Mouse (Mus musculus): ENCODE data around the gene Ttc39d. TPM values are rescaled to one million over a fixed set of nuclear protein-coding genes. Genes with fewer than 3 reads are reported as not detected.

Ttc39d gene
- polyA plus RNA-seq, 1 experiment from 2014 or later = 0.10 TPM

DNA sequence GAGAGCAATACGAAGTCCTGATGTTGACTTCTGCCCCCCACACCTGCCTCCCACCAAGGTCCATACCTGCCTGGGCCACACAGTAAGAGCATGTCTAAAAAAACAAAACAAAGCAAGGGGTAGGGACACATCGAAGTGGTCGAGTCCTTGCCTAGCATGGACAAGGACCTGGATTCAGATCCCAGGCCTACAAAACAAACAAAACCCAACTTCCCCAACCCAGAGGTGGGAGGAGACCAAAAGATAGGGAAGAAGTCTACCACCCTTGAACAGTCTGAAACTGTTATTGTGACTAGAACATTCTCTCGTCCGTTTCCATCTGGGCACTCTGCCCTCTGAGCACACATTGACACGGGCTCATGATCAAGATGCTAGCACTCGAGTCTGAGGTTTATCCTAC is 27.1 kb downstream of the Ttc39d start:
- WGBS = 80% methylated on average over 7 of the region's 7 CpGs
- no peak for ATAC-seq (ENCODE audit: insufficient read depth, low FRiP score)
- H3K27me3 ChIP-seq (ENCODE audit: control insufficient read depth, insufficient read depth, low read length) = no peaks in the 10 kb centered on the region
- H3K4me3 ChIP-seq (replicated peaks; ENCODE audit: low read length) = no peak overlapping the region
- H3K9me3 ChIP-seq (replicated peaks; ENCODE audit: control insufficient read depth, low read length) = no peaks in the 10 kb centered on the region
- no peak overlapping the region for H3K9ac ChIP-seq (ENCODE audit: low read length)
- H3K27ac ChIP-seq (ENCODE audit: low read length) = no peak overlapping the region
- H3K36me3 ChIP-seq (ENCODE audit: control insufficient read depth, insufficient read depth, low read length) = no peaks in the 10 kb centered on the region
- no peak overlapping the region for H3K4me2 ChIP-seq (ENCODE audit: low read depth, low read length)
- H3K4me1 ChIP-seq (ENCODE audit: control insufficient read depth, insufficient read depth, low read length) = no peaks in the 10 kb centered on the region

DNA sequence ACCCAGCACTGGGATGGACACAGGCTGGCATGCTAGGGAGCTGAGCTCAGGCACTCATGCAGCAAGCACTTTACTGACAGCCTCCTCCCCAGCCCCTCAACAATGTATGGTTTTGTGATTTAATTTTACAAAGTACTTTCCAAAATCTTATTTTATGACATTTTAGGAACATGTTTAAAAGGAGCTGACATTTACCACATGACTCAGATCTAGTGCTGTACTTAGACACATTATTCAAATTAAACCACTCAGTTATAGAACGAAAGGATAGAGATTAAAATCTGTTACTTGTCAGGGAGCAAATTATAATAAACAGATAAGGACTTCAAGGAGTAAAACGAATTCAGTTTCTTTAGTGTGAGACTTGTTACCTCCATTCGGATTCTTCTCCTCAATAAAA is 28.2 kb downstream of the Ttc39d start:
- 72% methylated on average over 3 of the region's 3 CpGs for WGBS
- ATAC-seq (ENCODE audit: insufficient read depth, low FRiP score) = no peak
- Histone ChIP-seq H3K9me3 (replicated peaks; ENCODE audit: control insufficient read depth, low read length) (no peaks in the 10 kb centered on the region), H3K27ac (ENCODE audit: low read length) (no peak overlapping the region), H3K36me3 (ENCODE audit: control insufficient read depth, insufficient read depth, low read length) (peaks cover 3% of the 10 kb centered on the region; the same call in 1 of the 2 replicates), H3K4me3 (replicated peaks; ENCODE audit: low read length) (no peak overlapping the region), H3K4me2 (ENCODE audit: low read depth, low read length) (no peak overlapping the region), H3K27me3 (ENCODE audit: control insufficient read depth, insufficient read depth, low read length) (no peaks in the 10 kb centered on the region), H3K9ac (ENCODE audit: low read length) (no peak overlapping the region), H3K4me1 (ENCODE audit: control insufficient read depth, insufficient read depth, low read length) (no peaks in the 10 kb centered on the region)

DNA sequence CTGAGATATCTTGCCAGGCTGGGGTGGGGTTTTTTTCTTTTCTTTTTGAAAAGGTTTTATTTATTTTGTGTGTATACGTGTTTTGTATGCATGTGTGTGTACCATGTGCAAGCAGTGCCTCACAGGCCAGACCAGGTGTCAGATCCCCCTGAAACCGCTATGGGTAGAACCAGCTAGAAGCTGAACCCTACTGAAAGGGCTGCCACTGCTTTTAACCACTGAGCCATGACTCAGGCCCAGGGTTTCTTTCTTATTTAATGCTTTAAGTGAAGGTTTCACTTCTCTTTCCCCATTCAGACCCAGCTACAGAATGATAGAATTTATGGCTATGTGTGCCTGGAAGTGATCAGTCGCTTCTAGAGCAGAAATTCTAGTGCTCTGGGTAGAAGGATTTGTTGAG is 29.5 kb downstream of the Ttc39d start:
- no peak for ATAC-seq (ENCODE audit: insufficient read depth, low FRiP score)
- Histone ChIP-seq H3K9me3 (replicated peaks; ENCODE audit: control insufficient read depth, low read length) (no peaks in the 10 kb centered on the region), H3K36me3 (ENCODE audit: control insufficient read depth, insufficient read depth, low read length) (peaks cover 11% of the 10 kb centered on the region), H3K27ac (ENCODE audit: low read length) (no peak overlapping the region), H3K4me1 (ENCODE audit: control insufficient read depth, insufficient read depth, low read length) (no peaks in the 10 kb centered on the region), H3K4me2 (ENCODE audit: low read depth, low read length) (no peak overlapping the region), H3K9ac (ENCODE audit: low read length) (no peak overlapping the region), H3K27me3 (ENCODE audit: control insufficient read depth, insufficient read depth, low read length) (no peaks in the 10 kb centered on the region), H3K4me3 (replicated peaks; ENCODE audit: low read length) (no peak overlapping the region)
- 84% methylated on average over 3 of the region's 3 CpGs for WGBS

DNA sequence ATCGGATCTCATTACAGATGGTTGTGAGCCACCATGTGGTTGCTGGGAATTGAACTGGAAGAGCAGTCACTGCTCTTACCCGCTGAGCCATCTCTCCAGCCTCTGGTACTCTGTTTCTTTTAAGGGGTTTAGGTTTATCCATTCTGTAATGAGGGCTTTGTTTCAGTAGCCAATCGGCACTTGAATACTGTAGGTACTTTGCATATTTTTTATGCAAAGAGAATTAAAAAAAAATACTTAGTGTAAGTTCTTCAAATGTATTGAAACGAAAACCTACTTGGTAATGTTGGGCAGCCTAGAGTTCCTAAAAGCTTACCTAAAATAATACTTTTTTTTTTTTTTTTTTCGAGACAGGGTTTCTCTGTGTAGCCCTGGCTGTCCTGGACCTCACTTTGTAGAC is 30.2 kb downstream of the Ttc39d start:
- no peak for ATAC-seq (ENCODE audit: insufficient read depth, low FRiP score)

DNA sequence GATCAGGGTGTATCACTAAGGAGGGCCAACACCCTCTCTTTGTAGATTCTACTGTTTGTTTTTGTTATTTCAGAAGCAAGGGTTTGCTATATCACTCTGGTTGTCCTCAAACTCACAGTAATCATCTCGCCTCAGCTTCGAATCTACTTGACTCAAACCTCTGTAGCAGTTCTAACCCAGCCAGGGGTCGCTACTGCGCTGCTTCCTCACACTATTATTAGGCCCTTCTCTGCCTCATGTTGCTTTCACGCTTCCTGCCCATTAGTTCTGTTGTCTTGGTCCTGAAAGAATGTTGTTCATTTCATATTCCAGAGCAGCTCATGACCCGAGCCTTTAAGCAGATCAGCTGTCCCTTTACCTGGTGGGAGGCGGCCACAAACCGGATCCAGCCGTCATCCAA is 34.3 kb downstream of the Ttc39d start:
- Histone ChIP-seq H3K36me3 (ENCODE audit: control insufficient read depth, insufficient read depth, low read length) (peaks cover 11% of the 10 kb centered on the region), H3K4me2 (ENCODE audit: low read depth, low read length) (no peak overlapping the region), H3K4me1 (ENCODE audit: control insufficient read depth, insufficient read depth, low read length) (no peaks in the 10 kb centered on the region), H3K27ac (ENCODE audit: low read length) (no peak overlapping the region), H3K4me3 (replicated peaks; ENCODE audit: low read length) (no peak overlapping the region), H3K9ac (ENCODE audit: low read length) (no peak overlapping the region), H3K27me3 (ENCODE audit: control insufficient read depth, insufficient read depth, low read length) (no peaks in the 10 kb centered on the region), H3K9me3 (replicated peaks; ENCODE audit: control insufficient read depth, low read length) (no peaks in the 10 kb centered on the region)
- ATAC-seq (ENCODE audit: insufficient read depth, low FRiP score) = no peak
- 87% methylated on average over 9 of the region's 9 CpGs for WGBS

More for the DNA sequence above, 30.2 kb downstream of the Ttc39d start:
- Histone ChIP-seq H3K4me2 (ENCODE audit: low read depth, low read length) (no peak overlapping the region), H3K27ac (ENCODE audit: low read length) (no peak overlapping the region), H3K4me1 (ENCODE audit: control insufficient read depth, insufficient read depth, low read length) (no peaks in the 10 kb centered on the region), H3K27me3 (ENCODE audit: control insufficient read depth, insufficient read depth, low read length) (no peaks in the 10 kb centered on the region), H3K9me3 (replicated peaks; ENCODE audit: control insufficient read depth, low read length) (no peaks in the 10 kb centered on the region), H3K4me3 (replicated peaks; ENCODE audit: low read length) (no peak overlapping the region), H3K36me3 (ENCODE audit: control insufficient read depth, insufficient read depth, low read length) (peaks cover 11% of the 10 kb centered on the region), H3K9ac (ENCODE audit: low read length) (no peak overlapping the region)
- WGBS = 93% methylated on average over 5 of the region's 5 CpGs

DNA sequence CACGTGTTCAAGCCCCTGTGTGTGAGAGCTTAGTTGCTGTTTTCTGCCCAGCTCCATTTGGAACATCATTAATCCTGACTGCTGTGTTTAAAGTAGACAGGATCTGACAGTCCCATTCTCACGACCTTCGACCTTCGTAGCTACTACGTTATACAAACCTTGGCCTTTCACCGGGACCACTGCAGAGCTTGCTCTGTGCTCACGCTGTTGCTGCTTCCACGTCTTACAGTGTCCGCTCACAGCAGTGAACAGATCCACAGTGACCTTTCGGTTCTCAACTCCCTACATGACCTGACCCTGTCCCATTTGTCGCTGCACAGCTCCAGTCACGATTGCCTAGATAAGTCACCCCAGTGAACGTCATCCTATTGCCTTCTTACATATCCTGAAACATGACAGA is 35.9 kb downstream of the Ttc39d start:
- 37% methylated on average over 13 of the region's 13 CpGs for whole genome bisulfite sequencing
- H3K36me3 ChIP-seq (ENCODE audit: control insufficient read depth, insufficient read depth, low read length) = peaks cover 11% of the 10 kb centered on the region
- no peak overlapping the region for H3K9ac ChIP-seq (ENCODE audit: low read length)
- no peaks in the 10 kb centered on the region for H3K9me3 ChIP-seq (replicated peaks; ENCODE audit: control insufficient read depth, low read length)
- H3K4me3 ChIP-seq (replicated peaks; ENCODE audit: low read length) = no peak overlapping the region
- H3K27ac ChIP-seq (ENCODE audit: low read length) = no peak overlapping the region
- no peak overlapping the region for H3K4me2 ChIP-seq (ENCODE audit: low read depth, low read length)
- H3K4me1 ChIP-seq (ENCODE audit: control insufficient read depth, insufficient read depth, low read length) = no peaks in the 10 kb centered on the region
- no peak for ATAC-seq (ENCODE audit: insufficient read depth, low FRiP score)
- no peaks in the 10 kb centered on the region for H3K27me3 ChIP-seq (ENCODE audit: control insufficient read depth, insufficient read depth, low read length)

DNA sequence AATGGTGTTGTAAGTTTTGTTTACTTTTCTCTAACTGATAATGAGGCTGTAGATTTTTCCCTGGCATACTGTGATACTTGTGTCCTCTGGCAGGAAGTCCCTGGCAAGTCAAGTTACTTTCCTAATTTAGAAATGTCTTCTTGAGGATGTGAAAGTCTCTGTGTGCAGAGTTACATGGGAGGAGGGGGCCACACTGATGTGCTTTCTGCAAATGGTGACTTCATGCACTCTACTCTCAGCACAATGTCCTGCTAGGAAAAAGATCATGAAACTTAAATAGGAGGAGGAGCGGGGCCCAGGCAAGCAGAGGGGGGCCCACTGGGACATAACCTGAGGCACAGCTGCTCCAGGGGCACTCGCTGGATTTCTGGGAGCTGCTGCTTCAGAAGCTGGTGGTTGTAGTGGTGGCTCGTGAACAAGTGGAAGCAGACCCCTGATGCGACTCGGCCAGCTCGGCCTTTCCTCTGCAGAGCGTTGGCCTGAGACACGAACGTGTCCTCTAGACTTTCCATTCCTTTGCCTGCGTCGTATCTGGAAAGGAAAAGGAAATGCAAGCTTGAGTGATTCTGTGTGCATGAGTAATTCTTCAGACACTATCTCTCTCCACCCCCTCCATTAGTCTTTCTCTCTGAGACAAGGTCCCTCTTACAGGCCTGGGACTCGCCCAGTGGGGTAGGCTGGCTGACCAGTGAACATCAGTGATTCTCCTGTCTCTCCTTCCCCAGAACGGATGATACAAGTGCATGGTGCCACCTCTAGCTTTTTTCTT is 45.7 kb downstream of the Ttc39d start:
- Histone ChIP-seq H3K27me3 (ENCODE audit: control insufficient read depth, insufficient read depth, low read length) (no peaks in the 10 kb centered on the region), H3K9me3 (replicated peaks; ENCODE audit: control insufficient read depth, low read length) (0 out of 2 replicates have a peak, but pooled peaks cover 4% of the 10 kb centered on the region), H3K4me3 (replicated peaks; ENCODE audit: low read length) (no peak overlapping the region), H3K4me2 (ENCODE audit: low read depth, low read length) (no peak overlapping the region), H3K27ac (ENCODE audit: low read length) (peak overlapping the region; percentile 60), H3K36me3 (ENCODE audit: control insufficient read depth, insufficient read depth, low read length) (peaks cover 39% of the 10 kb centered on the region), H3K9ac (ENCODE audit: low read length) (no peak overlapping the region), H3K4me1 (ENCODE audit: control insufficient read depth, insufficient read depth, low read length) (peaks cover 4% of the 10 kb centered on the region; the same call in 1 of the 2 replicates)
- ATAC-seq (ENCODE audit: insufficient read depth, low FRiP score) = no peak
- 81% methylated on average over 13 of the region's 13 CpGs for WGBS

DNA sequence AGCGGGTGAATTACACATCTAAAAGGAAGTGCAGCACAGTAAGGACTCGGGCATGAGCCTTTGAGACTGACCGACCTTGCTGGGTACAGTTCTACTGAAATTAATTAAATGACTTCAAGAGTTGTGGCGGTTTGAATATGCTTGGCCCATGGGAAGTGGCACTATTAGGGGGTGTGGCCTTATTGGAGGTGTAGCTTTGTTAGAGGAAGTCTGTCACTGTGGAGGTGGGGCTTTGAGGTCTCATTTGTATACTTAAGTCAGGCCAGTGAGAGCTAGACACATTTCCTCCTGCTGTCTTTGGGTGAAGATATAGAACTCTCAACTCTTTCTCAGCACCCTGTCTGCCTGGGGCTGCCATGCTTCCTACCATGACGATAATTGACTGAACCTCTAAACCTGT is 47.2 kb downstream of the Ttc39d start:
- Histone ChIP-seq H3K4me2 (ENCODE audit: low read depth, low read length) (no peak overlapping the region), H3K9ac (ENCODE audit: low read length) (no peak overlapping the region), H3K27ac (ENCODE audit: low read length) (peak overlapping the region; percentile 56), H3K4me3 (replicated peaks; ENCODE audit: low read length) (no peak overlapping the region), H3K27me3 (ENCODE audit: control insufficient read depth, insufficient read depth, low read length) (no peaks in the 10 kb centered on the region), H3K4me1 (ENCODE audit: control insufficient read depth, insufficient read depth, low read length) (peaks cover 4% of the 10 kb centered on the region; the same call in 1 of the 2 replicates), H3K36me3 (ENCODE audit: control insufficient read depth, insufficient read depth, low read length) (peaks cover 42% of the 10 kb centered on the region), H3K9me3 (replicated peaks; ENCODE audit: control insufficient read depth, low read length) (0 out of 2 replicates have a peak, but pooled peaks cover 4% of the 10 kb centered on the region)
- no peak for ATAC-seq (ENCODE audit: insufficient read depth, low FRiP score)
- whole genome bisulfite sequencing = 94% methylated on average over 5 of the region's 5 CpGs

DNA sequence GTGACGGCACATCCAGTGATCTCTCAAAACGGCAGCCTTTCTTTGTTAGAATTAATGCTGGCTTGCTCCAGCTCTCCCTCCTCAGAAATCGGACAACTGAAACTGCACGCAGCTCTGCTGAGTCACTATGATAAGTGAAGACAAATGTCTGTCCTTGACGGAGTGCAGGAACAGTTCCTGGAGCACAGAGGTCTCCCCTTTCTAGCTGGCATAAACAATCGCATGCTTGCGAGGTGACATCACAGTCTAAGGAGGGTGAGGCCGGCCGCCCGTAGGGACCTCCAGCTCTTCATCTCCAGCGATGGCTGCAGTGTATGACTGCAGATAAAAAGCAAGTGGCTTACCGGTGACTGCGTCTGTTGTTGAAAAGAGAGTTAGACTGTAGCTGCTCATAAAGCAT is 47.9 kb downstream of the Ttc39d start:
- peak; percentile 87 for ATAC-seq (ENCODE audit: insufficient read depth, low FRiP score)
- Histone ChIP-seq H3K4me1 (ENCODE audit: control insufficient read depth, insufficient read depth, low read length) (peaks cover 4% of the 10 kb centered on the region; the same call in 1 of the 2 replicates), H3K27me3 (ENCODE audit: control insufficient read depth, insufficient read depth, low read length) (no peaks in the 10 kb centered on the region), H3K36me3 (ENCODE audit: control insufficient read depth, insufficient read depth, low read length) (peaks cover 39% of the 10 kb centered on the region), H3K27ac (ENCODE audit: low read length) (peak overlapping the region; percentile 56), H3K4me2 (ENCODE audit: low read depth, low read length) (no peak overlapping the region), H3K4me3 (replicated peaks; ENCODE audit: low read length) (no peak overlapping the region), H3K9me3 (replicated peaks; ENCODE audit: control insufficient read depth, low read length) (0 out of 2 replicates have a peak, but pooled peaks cover 4% of the 10 kb centered on the region), H3K9ac (ENCODE audit: low read length) (peak overlapping the region; percentile 25; the same call in 1 of the 2 replicates)
- WGBS = 20% methylated on average over 13 of the region's 13 CpGs
